Mouse (Mus musculus): ENCODE measurements at regions not wholly inside any gene's neighbourhood (a gene's known extent, or its start where the extent isn't known, plus 50 kb on each side); places are given as distances from the start of the nearest gene placed in this dataset.

DNA sequence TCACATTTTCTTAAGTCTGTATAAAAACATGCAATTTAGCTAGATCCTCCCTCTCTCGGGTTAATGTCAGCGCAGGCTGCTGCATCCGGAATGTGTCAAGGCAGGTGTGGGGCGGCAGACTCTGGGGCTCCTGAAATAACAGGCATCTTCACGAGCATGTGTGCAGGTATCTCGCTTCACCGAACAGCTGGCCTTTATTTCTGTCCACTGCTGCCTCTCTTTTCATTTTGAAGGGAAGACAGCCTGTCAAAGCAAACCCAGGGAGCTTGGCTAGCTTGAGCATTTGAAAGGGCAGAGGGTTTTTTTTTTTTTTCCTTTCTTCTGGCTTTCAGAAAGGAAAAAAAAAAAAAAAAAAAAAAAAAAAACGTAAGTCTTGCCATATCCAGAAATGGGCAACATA lies 230.4 kb upstream of the Xylt1 start:
- Histone ChIP-seq H3K27me3 (ENCODE audit: control insufficient read depth, insufficient read depth, low read length, poor library complexity, severe bottlenecking) (no peaks in the 10 kb centered on the region), H3K36me3 (ENCODE audit: control insufficient read depth, insufficient read depth, low read length, poor library complexity, severe bottlenecking) (no peaks in the 10 kb centered on the region)
- DNase-seq (ENCODE audit: low read depth, low spot score), result no peak

DNA sequence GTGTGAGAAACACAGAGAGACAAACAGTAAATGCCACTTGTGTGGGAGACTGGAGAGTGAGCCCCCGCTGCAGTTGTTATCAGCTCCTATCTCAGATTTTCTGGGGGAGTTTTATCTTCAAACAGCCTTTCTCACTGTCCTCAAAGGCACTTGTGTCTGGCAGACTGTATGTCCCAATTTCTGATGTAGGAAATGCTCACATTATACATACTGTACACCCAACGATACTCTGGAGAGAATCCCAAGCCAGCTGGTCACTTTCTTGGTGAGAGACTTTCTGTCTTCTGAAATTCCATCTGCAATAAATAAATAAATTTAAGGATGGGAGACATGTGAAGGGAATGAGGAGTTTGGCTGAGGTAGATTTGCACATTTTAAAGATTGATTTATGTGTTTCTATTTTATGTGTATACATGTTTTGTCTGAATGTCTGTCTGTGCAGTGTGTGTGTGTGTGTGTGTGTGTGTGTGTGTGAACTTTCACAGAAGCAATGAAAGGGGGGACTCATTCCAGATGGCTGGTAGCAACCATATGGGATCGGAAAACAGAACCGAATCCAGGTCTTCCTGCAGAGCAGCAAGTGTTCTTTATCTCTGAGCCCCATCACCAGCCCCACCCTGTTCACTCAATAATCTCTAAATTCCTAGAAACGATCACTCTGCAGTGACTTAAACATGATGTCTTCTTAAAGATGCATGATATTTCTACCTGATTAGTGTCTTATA lies 226.8 kb upstream of the Xylt1 start:
- Histone ChIP-seq H3K27me3 (ENCODE audit: control insufficient read depth, insufficient read depth, low read length, poor library complexity, severe bottlenecking) (no peaks in the 10 kb centered on the region), H3K36me3 (ENCODE audit: control insufficient read depth, insufficient read depth, low read length, poor library complexity, severe bottlenecking) (no peaks in the 10 kb centered on the region)
- DNase-seq (ENCODE audit: low read depth, low spot score), result no peak

DNA sequence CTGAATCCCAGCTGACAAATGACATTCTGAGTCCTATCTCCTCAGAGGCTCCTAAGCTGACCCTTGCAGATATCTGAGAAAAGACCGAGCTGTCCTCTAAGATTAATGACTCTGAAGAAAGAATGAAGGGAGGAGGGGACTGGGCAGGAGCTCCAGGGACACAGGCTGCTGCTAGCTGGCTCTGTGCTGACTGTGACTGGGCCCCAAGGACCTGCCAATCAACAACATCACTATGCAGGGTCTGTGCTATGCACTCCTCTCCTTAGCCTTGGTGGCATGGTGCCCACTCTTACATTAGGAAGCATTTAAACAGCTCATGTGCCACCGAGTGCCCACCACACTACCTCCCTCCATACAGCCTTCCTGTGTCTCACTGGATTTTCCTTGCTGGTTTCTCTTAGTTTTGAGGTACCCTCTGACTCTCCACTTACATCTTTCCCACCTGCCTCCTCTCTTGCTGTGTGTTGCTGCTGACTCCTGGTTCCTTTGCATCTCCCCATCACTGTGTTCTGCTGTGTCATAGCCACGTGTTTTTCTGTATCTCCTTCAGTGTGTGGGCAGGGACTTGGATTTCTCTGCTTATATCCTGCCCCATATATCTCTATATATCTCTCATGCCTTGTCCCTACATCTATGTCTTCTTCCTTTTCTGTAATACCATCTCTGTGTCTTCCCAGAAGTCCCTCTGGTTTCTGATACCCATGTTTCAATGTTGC lies 219.4 kb upstream of the Xylt1 start:
- Histone ChIP-seq H3K36me3 (ENCODE audit: control insufficient read depth, insufficient read depth, low read length, poor library complexity, severe bottlenecking) (no peaks in the 10 kb centered on the region), H3K27me3 (ENCODE audit: control insufficient read depth, insufficient read depth, low read length, poor library complexity, severe bottlenecking) (no peaks in the 10 kb centered on the region; the same call in 1 of the 2 replicates)
- no peak for DNase-seq (ENCODE audit: low read depth, low spot score)

DNA sequence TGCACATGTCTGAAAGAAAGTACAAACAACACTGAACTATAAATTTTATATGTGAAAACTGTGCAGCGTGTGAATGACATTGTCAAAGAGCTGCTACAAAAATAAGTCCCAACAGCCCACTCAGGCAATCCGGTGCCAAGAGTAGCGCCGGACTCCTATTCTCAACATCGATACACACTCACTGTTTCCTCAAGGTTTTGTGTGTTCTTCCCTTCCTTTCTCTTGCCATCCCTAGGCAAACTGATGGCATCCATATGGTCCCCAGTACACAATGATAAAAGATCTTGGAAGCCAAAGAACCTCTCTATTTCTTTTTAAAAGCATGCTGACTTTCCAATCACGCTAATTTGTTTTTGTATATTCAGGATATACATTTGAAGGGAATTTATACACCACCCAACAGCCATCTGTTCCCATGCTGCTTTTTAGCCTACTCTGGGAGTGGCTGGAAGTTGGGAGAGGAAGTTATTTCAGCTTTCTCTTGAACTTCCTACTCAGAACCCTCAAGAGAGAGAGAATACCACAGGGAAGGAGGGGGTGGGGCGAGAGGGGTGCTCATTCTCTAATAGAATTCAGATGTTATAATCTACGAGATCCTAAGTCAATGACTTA lies 205.9 kb upstream of the Xylt1 start:
- H3K27me3 ChIP-seq (ENCODE audit: control insufficient read depth, insufficient read depth, low read length, poor library complexity, severe bottlenecking), result no peaks in the 10 kb centered on the region; the same call in 1 of the 2 replicates
- DNase-seq (ENCODE audit: low read depth, low spot score), result no peak
- no peaks in the 10 kb centered on the region for H3K36me3 ChIP-seq (ENCODE audit: control insufficient read depth, insufficient read depth, low read length, poor library complexity, severe bottlenecking)

DNA sequence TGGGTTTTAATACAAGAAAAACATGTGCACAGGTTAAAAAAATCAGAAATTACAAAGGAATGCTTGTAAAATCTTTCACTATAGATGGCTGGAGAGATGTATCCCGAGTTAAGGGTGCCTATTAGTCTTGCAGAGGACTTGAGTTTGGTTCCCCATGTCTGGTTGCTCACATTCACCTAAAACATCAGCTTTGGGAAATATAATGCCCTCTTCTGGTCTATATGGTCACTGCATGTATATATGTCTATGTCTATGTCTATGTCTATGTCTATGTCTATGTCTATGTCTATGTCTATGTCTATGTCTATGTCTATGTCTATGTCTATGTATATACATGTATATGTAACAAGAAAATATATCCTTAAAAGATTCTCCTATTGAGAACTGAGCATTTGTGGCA lies 196.8 kb upstream of the Xylt1 start:
- Histone ChIP-seq H3K36me3 (ENCODE audit: control insufficient read depth, insufficient read depth, low read length, poor library complexity, severe bottlenecking) (no peaks in the 10 kb centered on the region), H3K27me3 (ENCODE audit: control insufficient read depth, insufficient read depth, low read length, poor library complexity, severe bottlenecking) (no peaks in the 10 kb centered on the region; the same call in 1 of the 2 replicates)
- peak; percentile 59 for DNase-seq (ENCODE audit: low read depth, low spot score)

DNA sequence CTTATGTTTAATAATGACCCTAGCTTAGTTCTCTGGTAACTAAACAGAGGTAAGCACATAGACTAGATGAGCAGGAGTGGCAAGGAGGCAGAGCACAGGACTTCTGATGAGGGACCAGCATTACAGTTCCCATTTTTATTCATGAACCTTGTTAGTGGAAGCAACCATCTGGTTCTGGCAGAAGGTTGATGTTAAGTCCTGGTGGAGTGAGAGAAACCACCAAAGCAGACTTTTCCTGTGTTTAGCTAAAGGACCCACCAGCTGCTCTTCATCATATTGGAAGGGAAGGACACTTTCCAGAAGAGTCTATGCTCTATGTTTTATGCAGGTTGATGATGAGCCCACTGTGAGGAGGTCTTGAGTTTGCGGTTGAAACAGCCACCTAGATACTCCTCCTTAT lies 194.9 kb upstream of the Xylt1 start:
- Histone ChIP-seq H3K36me3 (ENCODE audit: control insufficient read depth, insufficient read depth, low read length, poor library complexity, severe bottlenecking) (no peaks in the 10 kb centered on the region), H3K27me3 (ENCODE audit: control insufficient read depth, insufficient read depth, low read length, poor library complexity, severe bottlenecking) (no peaks in the 10 kb centered on the region; the same call in 1 of the 2 replicates)
- no peak for DNase-seq (ENCODE audit: low read depth, low spot score)

DNA sequence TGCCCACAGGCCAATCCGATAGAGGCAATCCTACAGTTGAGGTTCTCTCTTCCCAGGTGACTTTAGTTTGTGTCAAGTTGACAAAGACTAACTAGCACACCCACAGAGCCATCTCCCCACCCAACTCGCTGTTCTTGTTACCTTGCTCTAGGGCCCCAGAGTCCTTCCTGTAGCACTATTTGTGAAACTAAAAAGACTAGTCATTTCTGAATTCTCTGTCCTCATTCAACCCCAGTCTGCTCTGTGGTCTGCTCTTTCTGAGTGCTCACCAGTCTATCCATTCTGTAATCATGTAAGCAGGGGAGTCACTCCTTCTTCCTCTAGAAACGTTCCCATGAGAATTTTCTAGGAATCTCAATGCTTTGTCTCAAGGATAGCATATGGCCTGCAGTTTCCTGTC lies 184.2 kb upstream of the Xylt1 start:
- no peak for DNase-seq (ENCODE audit: low read depth, low spot score)
- Histone ChIP-seq H3K36me3 (ENCODE audit: control insufficient read depth, insufficient read depth, low read length, poor library complexity, severe bottlenecking) (no peaks in the 10 kb centered on the region), H3K27me3 (ENCODE audit: control insufficient read depth, insufficient read depth, low read length, poor library complexity, severe bottlenecking) (no peaks in the 10 kb centered on the region)

DNA sequence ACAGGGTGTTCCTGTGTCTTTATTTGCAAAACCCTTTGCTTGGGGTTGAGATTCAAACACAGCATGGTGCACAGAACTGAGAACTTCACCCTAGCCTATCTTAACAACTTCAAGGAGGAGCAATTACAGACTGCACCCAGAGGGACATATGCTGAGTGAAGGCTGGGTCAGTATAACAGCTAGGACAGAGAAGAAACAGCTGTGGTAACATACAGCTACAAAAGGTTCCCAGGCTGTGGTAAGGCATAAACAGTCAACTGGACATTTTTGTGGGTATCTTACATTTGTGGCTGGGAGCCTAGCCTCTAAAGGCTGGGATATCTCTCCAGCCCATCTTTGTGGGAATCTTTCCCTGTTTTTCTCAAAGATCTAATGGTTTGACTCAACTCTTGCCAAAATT lies 154.5 kb upstream of the Xylt1 start:
- Histone ChIP-seq H3K27me3 (ENCODE audit: control insufficient read depth, insufficient read depth, low read length, poor library complexity, severe bottlenecking) (no peaks in the 10 kb centered on the region), H3K36me3 (ENCODE audit: control insufficient read depth, insufficient read depth, low read length, poor library complexity, severe bottlenecking) (no peaks in the 10 kb centered on the region)
- no peak for DNase-seq (ENCODE audit: low read depth, low spot score)

DNA sequence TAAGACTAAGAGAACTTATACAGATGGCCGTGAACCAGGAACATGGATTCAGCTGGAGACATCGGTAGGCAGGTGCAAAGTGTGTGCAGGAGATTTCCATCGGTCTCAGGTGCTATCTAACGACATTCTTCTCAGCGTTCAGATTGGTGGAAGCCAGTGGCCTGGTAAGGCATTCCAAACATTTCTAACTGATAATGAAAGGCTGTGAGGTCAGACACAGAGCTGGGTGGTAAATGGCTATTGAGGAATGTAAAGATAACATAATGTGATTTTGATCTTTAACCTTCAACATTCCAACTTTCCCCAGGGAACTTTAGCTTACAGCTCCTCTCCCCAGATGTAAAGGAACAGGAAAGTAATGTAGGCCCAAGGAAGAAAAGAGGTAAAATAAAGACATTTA lies 151.2 kb upstream of the Xylt1 start:
- no peaks in the 10 kb centered on the region for H3K36me3 ChIP-seq (ENCODE audit: control insufficient read depth, insufficient read depth, low read length, poor library complexity, severe bottlenecking)
- no peak for DNase-seq (ENCODE audit: low read depth, low spot score)
- no peaks in the 10 kb centered on the region for H3K27me3 ChIP-seq (ENCODE audit: control insufficient read depth, insufficient read depth, low read length, poor library complexity, severe bottlenecking)

DNA sequence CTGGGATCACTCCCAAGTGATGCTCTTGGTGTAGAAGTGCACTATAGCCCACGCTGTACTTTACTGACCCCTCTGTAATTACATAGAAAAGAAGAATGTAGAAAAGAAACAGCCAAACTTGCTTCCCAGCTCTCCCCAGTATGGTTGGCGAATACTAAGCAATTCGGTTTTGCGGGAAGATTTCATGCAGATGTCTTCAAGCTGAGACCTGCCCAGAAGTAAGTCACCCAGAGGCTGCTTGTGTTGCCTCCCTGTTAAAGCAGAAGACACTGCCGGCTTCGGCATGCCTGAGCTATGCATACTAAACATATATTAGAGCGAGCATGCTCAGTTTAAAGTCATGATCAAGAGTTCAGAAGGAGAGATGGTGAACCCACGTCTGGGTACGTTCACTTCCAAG lies 124.0 kb upstream of the Xylt1 start:
- no peaks in the 10 kb centered on the region for H3K27me3 ChIP-seq (ENCODE audit: control insufficient read depth, insufficient read depth, low read length, poor library complexity, severe bottlenecking)
- no peak for DNase-seq (ENCODE audit: low read depth, low spot score)
- no peaks in the 10 kb centered on the region for H3K36me3 ChIP-seq (ENCODE audit: control insufficient read depth, insufficient read depth, low read length, poor library complexity, severe bottlenecking)

DNA sequence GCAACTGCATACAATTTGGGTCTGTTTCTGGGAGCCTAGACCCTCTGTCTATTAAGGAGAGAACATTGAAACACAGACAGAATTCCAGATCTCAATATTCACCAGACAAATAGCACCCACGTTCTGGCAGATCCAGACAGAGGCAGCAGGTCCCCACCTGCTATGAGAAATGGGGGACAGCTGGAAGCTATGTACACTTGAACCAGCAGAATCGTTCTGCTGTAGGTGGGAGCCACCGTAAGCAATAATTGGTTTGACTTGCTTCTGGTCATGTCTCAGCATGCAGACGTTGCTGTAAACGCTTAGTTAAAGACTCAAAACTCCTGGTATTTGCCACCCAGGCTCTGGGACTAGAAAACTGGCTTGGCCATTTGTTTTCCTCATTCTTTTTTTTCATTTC lies 122.2 kb upstream of the Xylt1 start:
- DNase-seq (ENCODE audit: low read depth, low spot score), result no peak
- H3K36me3 ChIP-seq (ENCODE audit: control insufficient read depth, insufficient read depth, low read length, poor library complexity, severe bottlenecking), result no peaks in the 10 kb centered on the region
- H3K27me3 ChIP-seq (ENCODE audit: control insufficient read depth, insufficient read depth, low read length, poor library complexity, severe bottlenecking), result no peaks in the 10 kb centered on the region

DNA sequence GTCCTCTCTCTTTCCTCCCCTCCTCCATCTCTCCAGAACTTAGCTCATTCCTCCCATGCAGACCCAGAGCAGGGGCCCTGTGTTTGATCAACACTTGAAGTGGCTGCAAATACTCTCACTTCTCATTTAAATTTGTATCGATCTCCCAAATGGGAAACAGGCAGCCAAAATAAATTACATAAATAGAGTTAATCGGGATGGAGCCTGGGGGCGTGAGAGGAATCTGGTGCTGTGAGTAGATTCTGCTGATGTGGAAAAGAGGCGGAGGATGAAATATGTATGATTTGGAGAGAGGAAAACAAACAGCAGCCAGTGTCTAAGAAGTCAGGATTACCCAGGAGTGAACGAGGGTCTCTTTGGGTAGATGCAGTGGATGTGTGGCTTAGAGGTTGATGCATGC lies 121.6 kb upstream of the Xylt1 start:
- Histone ChIP-seq H3K27me3 (ENCODE audit: control insufficient read depth, insufficient read depth, low read length, poor library complexity, severe bottlenecking) (no peaks in the 10 kb centered on the region), H3K36me3 (ENCODE audit: control insufficient read depth, insufficient read depth, low read length, poor library complexity, severe bottlenecking) (no peaks in the 10 kb centered on the region)
- no peak for DNase-seq (ENCODE audit: low read depth, low spot score)

DNA sequence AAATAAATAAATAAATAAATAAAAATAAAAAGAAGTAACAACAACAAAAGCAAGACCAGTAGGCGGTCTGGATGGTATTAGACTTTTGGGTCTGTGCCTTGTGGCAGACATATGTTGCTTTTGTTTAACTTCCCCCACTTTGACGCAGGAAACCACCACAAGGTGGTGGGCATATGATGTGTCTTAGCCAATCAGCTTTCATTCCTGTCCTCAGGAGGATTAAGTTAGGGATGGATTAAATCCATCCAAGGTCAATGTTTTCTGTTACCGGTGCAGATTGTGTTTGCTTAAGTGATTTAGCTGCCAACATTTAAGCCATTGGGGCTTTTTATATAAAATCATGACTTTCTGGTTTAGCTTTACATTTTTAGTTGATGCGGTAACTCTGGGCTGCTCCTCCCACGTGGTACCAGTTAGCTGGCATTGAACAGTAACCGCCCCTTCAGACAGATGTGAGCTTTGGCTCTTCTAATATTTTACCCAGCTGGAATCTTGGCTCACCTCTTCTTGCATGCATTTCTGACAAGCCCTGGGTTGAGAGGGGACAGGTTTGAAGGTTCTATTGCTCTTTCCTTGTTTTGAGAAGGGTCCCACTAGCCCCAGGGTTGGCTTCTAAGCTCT lies 121.0 kb upstream of the Xylt1 start:
- Histone ChIP-seq H3K36me3 (ENCODE audit: control insufficient read depth, insufficient read depth, low read length, poor library complexity, severe bottlenecking) (no peaks in the 10 kb centered on the region), H3K27me3 (ENCODE audit: control insufficient read depth, insufficient read depth, low read length, poor library complexity, severe bottlenecking) (no peaks in the 10 kb centered on the region)
- no peak for DNase-seq (ENCODE audit: low read depth, low spot score)

DNA sequence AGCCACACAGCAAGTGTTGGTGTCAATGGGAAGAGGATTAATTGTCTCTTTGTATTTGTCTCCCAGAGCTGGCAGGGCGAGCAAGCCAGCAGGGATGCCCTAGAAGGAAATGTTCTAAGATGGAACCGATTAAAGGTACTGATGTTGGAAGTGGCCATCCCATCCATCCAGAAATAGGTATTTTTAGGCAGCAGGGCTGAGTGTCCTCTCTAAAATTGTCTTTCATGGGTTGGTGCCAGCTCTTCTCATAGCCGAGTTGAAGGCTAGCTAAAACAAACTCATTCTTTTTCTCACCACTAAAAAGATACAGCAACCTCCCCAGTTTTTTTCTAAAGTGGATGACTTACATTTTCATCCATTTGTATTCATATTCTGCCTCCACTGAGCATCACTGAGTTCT lies 120.2 kb upstream of the Xylt1 start:
- Histone ChIP-seq H3K36me3 (ENCODE audit: control insufficient read depth, insufficient read depth, low read length, poor library complexity, severe bottlenecking) (no peaks in the 10 kb centered on the region), H3K27me3 (ENCODE audit: control insufficient read depth, insufficient read depth, low read length, poor library complexity, severe bottlenecking) (no peaks in the 10 kb centered on the region)
- no peak for DNase-seq (ENCODE audit: low read depth, low spot score)

DNA sequence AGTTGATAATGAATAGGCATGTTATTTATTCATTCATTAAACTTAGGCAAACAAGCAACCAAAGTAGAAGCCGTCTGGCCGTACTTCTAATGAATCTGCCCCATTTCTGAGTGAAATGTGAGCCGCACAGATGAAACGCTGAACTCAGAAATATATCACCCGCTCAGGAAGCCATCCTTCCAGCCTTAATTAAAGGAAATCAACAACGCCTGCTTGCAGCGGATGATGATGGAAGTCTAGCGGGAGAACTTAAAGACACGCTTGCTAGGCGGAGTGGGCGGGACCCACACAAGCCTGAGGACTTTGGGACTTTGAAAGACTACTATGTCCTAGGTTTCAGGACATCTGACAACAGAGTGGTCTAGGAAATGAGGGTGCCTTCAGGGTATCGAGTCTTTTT lies 117.7 kb upstream of the Xylt1 start:
- DNase-seq (ENCODE audit: low read depth, low spot score), result no peak
- Histone ChIP-seq H3K27me3 (ENCODE audit: control insufficient read depth, insufficient read depth, low read length, poor library complexity, severe bottlenecking) (no peaks in the 10 kb centered on the region), H3K36me3 (ENCODE audit: control insufficient read depth, insufficient read depth, low read length, poor library complexity, severe bottlenecking) (no peaks in the 10 kb centered on the region)
